Mouse (Mus musculus) limb, embryonic 13.5 days (tissue): ENCODE measurements around the gene Rec8. TPM values are rescaled to one million over a fixed set of nuclear protein-coding genes. Genes with fewer than 3 reads are reported as not detected.

Source experiments
- ATAC-seq: fragments of 200-750 bp; cut with Nextera tagmentation; 2 replicates; pipeline ENCODE4 v1.8.0; 2017; ENCODE audit warnings: low read depth, moderate number of reproducible peaks, moderate TSS enrichment; ENCODE audit not compliant: low FRiP score
- H3K27ac ChIP-seq: fragments of 300-500 bp; sonication (generic); 2 replicates; pipeline ENCODE4 v1.5.1; 2015; ENCODE audit warnings: inconsistent platforms, mild to moderate bottlenecking, moderate library complexity
- H3K27me3 ChIP-seq: fragments of 300-500 bp; sonication (generic); 2 replicates; pipeline ENCODE4 v1.6.1; 2015; ENCODE audit warnings: mild to moderate bottlenecking, inconsistent platforms
- H3K36me3 ChIP-seq: fragments of 300-500 bp; sonication (generic); 2 replicates; pipeline ENCODE4 v1.6.1; 2015; ENCODE audit warnings: inconsistent platforms, mild to moderate bottlenecking, moderate library complexity
- H3K4me1 ChIP-seq: fragments of 300-500 bp; sonication (generic); 2 replicates; pipeline ENCODE4 v1.6.1; 2015; ENCODE audit warnings: inconsistent platforms
- H3K4me2 ChIP-seq: fragments of 300-500 bp; sonication (generic); replicated peaks from 2 replicates; pipeline ENCODE4 v1.6.1; 2015; ENCODE audit warnings: inconsistent platforms, mild to moderate bottlenecking, moderate library complexity
- H3K4me3 ChIP-seq: fragments of 300-500 bp; sonication (generic); 2 replicates; pipeline ENCODE4 v1.5.1; 2015; ENCODE audit warnings: moderate library complexity, mild to moderate bottlenecking, inconsistent platforms
- H3K9ac ChIP-seq: fragments of 300-500 bp; sonication (generic); 2 replicates; pipeline ENCODE4 v1.6.1; 2015; ENCODE audit warnings: mild to moderate bottlenecking, inconsistent platforms
- H3K9me3 ChIP-seq: fragments of 300-500 bp; sonication (generic); 2 replicates; pipeline ENCODE4 v1.6.1; 2016; ENCODE audit warnings: inconsistent platforms
- WGBS: fragments of 180-500 bp; shearing (Covaris S2); methylation state at CpG from one replicate; pipeline ENCODE4 v1.1.7; 2015; 5-methylcytosine and 5-hydroxymethylcytosine counted together
- polyA plus RNA-seq: library from polyadenylated mRNA; unstranded; fragments of >200 nt; fragmentation: Nextera tagmentation; extraction: Ambion mirVana; gene quantifications from 2 replicates; pipeline ENCODE4 v1.2.1, GENCODE M21; 2015

Rec8 gene
- polyA plus RNA-seq, 1 experiment from 2014 or later, result 7.0 TPM

DNA sequence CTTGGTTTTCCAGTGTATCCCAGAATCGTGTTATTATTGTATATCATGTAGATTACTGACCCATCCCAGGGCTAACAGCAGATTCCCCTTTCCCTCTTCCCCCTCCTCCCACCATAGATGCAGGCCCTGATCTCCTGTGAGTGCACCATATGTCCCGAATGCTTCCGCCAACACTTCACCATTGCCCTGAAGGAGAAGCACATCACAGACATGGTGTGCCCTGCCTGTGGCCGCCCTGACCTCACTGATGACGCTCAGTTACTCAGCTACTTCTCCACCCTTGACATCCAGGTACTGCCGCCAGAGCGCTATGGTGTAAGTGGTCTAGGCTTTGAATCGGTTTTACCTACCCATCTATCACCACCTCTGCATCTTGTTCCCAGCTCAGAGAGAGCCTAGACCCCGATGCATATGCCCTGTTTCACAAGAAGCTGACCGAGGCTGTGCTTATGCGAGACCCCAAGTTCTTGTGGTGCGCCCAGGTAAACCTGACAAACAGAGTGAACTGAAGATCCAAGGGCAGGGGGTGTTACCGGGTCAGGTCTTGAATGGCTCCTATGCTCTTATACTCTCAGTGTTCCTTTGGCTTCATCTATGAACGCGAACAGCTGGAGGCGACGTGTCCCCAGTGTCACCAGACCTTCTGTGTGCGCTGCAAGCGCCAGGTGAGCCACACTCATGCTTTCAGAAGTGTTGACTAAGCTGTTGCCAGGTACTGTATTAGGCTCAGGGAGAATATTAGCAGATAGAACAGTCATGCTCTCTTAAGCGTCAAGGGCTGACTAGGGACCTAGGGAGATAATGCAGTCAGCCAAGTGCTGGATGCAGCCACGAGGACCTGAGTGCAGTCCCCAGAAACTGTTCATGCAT lies 19.1 kb upstream of the Rec8 start:
- Histone ChIP-seq H3K4me3 (no peak overlapping the region), H3K27ac (no peak overlapping the region), H3K4me1 (peaks cover 8% of the 10 kb centered on the region), H3K4me2 (no peak overlapping the region), H3K9ac (no peak overlapping the region), H3K36me3 (peaks cover 90% of the 10 kb centered on the region), H3K27me3 (no peaks in the 10 kb centered on the region), H3K9me3 (no peaks in the 10 kb centered on the region)
- 93% methylated on average over 21 of the region's 21 CpGs for WGBS
- ATAC-seq, result no peak

DNA sequence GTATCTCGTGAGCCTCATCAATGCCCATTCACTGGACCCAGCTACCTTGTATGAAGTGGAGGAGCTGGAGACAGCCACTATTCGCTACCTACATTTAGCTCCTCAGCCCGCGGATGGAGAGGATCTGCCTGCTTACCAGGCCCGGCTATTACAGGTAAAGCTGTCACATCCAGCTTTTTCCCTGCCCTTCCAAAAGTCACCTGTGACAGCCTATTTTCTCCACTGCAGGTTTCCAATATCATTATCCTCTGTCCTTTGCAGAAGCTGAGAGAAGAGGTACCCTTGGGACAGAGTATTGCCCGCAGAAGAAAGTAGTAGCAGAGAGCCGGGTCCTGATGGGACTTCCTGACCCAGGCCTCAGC lies 14.6 kb upstream of the Rec8 start, which contains the start of gene Irf9:
TSS of gene Irf9 (plus strand) at position 301 of the 362 bp plus-strand sequence.
- peaks cover 80% of the 10 kb centered on the region for H3K36me3 ChIP-seq
- 81% methylated on average over 7 of the region's 7 CpGs for WGBS
- H3K4me2 ChIP-seq, result peak within 1 kb of the TSS; percentile 64
- H3K4me3 ChIP-seq, result peak within 1 kb of the TSS; percentile 41
- ATAC-seq, result no peak
- H3K9me3 ChIP-seq, result no peaks in the 10 kb centered on the region
- no peaks in the 10 kb centered on the region for H3K27me3 ChIP-seq
- peak within 1 kb of the TSS; percentile 72 for H3K27ac ChIP-seq
- H3K9ac ChIP-seq, result peak within 1 kb of the TSS; percentile 65
- peaks cover 17% of the 10 kb centered on the region for H3K4me1 ChIP-seq

DNA sequence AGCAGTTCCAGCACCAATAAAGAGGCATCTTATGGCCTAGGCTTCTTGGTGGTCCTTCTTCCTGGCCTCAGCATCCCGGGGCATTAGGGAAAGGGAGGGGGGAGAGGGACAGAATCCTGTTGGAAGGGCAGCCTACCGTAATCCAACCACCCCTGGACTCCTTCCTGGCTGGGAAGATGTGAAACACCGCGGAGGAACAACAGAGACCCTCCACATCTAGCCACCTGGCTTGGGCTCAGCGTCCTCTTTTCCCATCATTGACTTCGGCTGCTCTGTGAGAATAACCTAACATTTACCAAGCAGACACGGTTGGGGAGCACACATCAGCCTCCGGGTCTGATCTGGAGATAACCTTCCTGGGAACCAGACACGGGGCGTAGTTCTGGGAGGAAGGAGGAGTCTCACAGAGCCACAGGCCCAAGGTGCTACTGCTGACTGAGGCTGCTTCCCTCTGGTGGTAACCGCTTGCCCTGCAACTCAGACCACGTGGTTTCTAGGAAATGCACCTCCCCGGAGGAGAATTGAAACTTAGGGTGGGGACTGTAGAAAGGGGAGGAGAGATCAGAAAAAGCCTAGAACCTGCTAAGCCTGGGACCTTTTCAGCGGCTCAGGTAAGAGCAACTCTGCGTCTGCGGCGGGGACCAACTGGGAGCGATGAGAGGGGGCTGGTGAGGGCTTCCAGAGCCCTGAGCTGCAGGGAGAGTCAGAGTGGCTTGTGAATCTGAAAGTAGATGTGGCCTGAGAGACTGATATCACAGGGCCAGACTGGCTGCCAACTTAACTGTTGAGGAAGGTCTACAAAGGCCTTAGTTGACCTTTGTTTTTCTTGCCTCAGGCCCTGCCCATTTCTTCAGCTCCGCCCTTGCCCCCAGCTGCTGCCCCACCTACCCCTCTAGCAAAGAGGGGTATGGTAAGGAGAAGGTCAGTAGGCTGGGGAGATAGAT lies 13.9 kb upstream of the Rec8 start:
- Histone ChIP-seq H3K4me3 (peak overlapping the region; percentile 41), H3K27ac (peak overlapping the region; percentile 72), H3K27me3 (no peaks in the 10 kb centered on the region), H3K9me3 (no peaks in the 10 kb centered on the region), H3K4me1 (peaks cover 17% of the 10 kb centered on the region), H3K36me3 (peaks cover 80% of the 10 kb centered on the region), H3K4me2 (peak overlapping the region; percentile 64), H3K9ac (peak overlapping the region; percentile 65)
- 16% methylated on average over 19 of the region's 19 CpGs for WGBS
- peak; percentile 92 for ATAC-seq

DNA sequence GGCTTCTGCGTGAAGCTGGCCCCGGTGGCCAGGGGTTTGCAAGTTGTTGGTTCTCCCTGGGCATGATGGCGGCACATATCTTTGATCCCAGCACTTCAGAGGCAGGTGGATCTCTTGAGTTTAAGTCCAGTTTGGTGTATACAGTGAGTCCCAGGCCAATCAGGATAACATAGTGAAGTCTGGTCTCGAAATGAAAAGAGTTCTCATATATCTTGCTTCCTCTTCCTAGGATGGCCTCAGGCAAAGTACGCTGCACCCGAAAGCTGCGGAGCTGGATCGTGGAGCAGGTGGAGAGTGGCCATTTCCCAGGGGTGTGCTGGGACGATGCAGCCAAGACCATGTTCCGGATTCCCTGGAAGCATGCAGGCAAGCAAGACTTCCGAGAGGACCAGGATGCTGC lies 13.0 kb upstream of the Rec8 start:
- ATAC-seq, result no peak
- Histone ChIP-seq H3K9me3 (no peaks in the 10 kb centered on the region), H3K4me3 (peak overlapping the region; percentile 41; the same call in 1 of the 2 replicates), H3K36me3 (peaks cover 80% of the 10 kb centered on the region), H3K27ac (no peak overlapping the region), H3K9ac (no peak overlapping the region), H3K4me1 (peaks cover 17% of the 10 kb centered on the region), H3K27me3 (no peaks in the 10 kb centered on the region), H3K4me2 (peak overlapping the region; percentile 64)
- 91% methylated on average over 11 of the region's 11 CpGs for WGBS

GRCm38 (mm10) chr14:55605743-55606459 lies 11.9 kb upstream of the Rec8 start:
- H3K4me3 ChIP-seq, result no peak overlapping the region
- 92% methylated on average over 16 of the region's 16 CpGs for WGBS
- no peak overlapping the region for H3K4me2 ChIP-seq
- no peaks in the 10 kb centered on the region for H3K9me3 ChIP-seq
- H3K36me3 ChIP-seq, result peaks cover 74% of the 10 kb centered on the region
- H3K27ac ChIP-seq, result no peak overlapping the region
- no peaks in the 10 kb centered on the region for H3K27me3 ChIP-seq
- H3K4me1 ChIP-seq, result peaks cover 17% of the 10 kb centered on the region
- no peak for ATAC-seq
- H3K9ac ChIP-seq, result no peak overlapping the region

DNA sequence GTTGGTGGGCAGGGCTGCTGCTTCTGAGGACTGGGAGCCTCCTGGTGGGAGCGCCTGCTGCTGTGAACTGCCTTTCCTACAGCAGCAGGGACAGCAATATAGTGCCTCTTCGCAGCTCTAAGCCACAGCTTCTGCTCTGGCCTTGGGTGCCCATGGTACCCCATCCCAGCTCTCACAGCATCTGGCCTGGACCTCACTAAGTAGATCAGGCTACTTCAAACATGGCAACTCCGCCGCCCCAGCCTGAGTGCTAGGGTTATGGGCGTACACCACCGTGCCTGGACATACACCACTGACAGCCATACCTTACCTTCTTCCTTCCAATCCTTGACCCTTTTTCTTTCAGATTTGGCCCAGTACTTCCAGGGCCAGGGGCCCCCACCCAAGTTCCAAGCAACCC lies 9.5 kb upstream of the Rec8 start:
- no peak overlapping the region for H3K27ac ChIP-seq
- H3K27me3 ChIP-seq, result no peaks in the 10 kb centered on the region
- H3K4me2 ChIP-seq, result no peak overlapping the region
- H3K36me3 ChIP-seq, result peaks cover 49% of the 10 kb centered on the region
- H3K4me3 ChIP-seq, result no peak overlapping the region
- H3K4me1 ChIP-seq, result peaks cover 14% of the 10 kb centered on the region
- H3K9ac ChIP-seq, result no peak overlapping the region
- no peaks in the 10 kb centered on the region for H3K9me3 ChIP-seq
- no peak for ATAC-seq
- WGBS, result 95% methylated on average over 6 of the region's 6 CpGs

GRCm38 (mm10) chr14:55613346-55613745 lies 4.5 kb upstream of the Rec8 start:
- Histone ChIP-seq H3K4me3 (no peak overlapping the region), H3K4me2 (no peak overlapping the region), H3K4me1 (no peaks in the 10 kb centered on the region), H3K27ac (no peak overlapping the region), H3K27me3 (no peaks in the 10 kb centered on the region), H3K36me3 (peaks cover 18% of the 10 kb centered on the region), H3K9ac (no peak overlapping the region), H3K9me3 (no peaks in the 10 kb centered on the region)
- ATAC-seq, result no peak
- WGBS, result 76% methylated on average over 6 of the region's 6 CpGs

DNA sequence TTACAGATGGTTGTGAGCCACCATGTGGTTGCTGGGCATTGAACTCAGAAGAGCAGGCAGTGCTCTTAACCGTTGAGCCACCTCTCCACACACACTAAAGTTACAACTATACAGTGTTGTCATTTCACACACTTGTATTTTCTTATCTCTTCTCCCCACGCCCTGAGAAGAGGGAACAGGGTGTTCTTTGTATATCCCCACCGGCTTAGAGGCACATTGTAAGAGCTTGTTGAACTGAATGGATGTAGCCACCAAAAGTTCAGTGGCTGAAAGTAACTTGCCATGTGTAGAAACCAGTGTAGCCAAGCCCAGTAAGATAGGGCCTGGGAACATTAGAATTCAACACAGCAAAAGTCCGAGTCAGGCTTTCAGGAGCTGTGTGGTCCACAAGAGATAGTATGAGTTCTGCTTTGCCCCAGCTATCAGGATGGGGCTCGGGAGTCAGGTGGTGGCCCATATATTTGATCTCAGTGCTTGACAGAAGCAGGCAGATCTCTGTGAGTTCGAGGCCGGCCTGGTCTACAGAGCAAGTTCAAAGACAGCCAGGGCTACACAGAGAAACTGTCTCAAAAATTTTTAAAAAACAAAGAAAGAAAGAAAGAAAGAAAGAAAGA lies 3.2 kb upstream of the Rec8 start:
- Histone ChIP-seq H3K4me2 (no peak overlapping the region), H3K27ac (no peak overlapping the region), H3K27me3 (no peaks in the 10 kb centered on the region; the same call in 1 of the 2 replicates), H3K9ac (no peak overlapping the region), H3K4me1 (peaks cover 6% of the 10 kb centered on the region; the same call in 1 of the 2 replicates), H3K36me3 (peaks cover 5% of the 10 kb centered on the region; the same call in 1 of the 2 replicates), H3K9me3 (no peaks in the 10 kb centered on the region), H3K4me3 (no peak overlapping the region)
- WGBS, result 83% methylated on average over 7 of the region's 7 CpGs
- no peak for ATAC-seq

GRCm38 (mm10) chr14:55615876-55616275 lies 2.0 kb upstream of the Rec8 start:
- H3K9me3 ChIP-seq, result no peaks in the 10 kb centered on the region

DNA sequence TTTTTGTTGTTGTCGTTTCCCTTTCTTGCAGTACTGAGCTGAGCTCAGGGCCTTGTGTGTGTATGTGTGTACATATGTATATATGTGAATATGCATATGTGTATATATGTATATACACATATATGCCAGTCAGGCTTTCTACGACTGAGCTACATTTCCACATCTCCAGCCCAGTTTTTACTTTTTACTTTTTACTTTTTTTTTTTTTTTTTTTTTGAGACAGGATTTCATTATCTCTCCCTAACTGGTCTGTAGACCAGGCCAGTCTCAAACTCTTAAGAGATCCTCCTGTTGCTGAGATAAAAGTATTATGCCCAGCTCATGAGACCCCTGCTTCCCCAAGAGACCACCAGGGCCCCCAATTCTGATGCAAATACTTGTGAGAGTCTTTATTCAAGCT lies 993 bp upstream of the Rec8 start:
- 82% methylated on average over 2 of the region's 2 CpGs for WGBS
- ATAC-seq, result no peak

More at GRCm38 (mm10) chr14:55615876-55616275, 2.0 kb upstream of the Rec8 start:
- Histone ChIP-seq H3K4me1 (peaks cover 6% of the 10 kb centered on the region; the same call in 1 of the 2 replicates), H3K9ac (no peak overlapping the region), H3K36me3 (no peaks in the 10 kb centered on the region), H3K4me3 (no peak overlapping the region), H3K4me2 (no peak overlapping the region), H3K27ac (no peak overlapping the region), H3K27me3 (no peaks in the 10 kb centered on the region; the same call in 1 of the 2 replicates)
- WGBS, result 49% methylated on average over 2 of the region's 2 CpGs
- ATAC-seq, result no peak

More for the DNA sequence above, 993 bp upstream of the Rec8 start:
- no peaks in the 10 kb centered on the region for H3K36me3 ChIP-seq
- H3K9me3 ChIP-seq, result no peaks in the 10 kb centered on the region
- H3K4me1 ChIP-seq, result peaks cover 6% of the 10 kb centered on the region; the same call in 1 of the 2 replicates
- H3K27ac ChIP-seq, result no peak overlapping the region
- no peak overlapping the region for H3K4me2 ChIP-seq
- no peaks in the 10 kb centered on the region; the same call in 1 of the 2 replicates for H3K27me3 ChIP-seq
- no peak overlapping the region for H3K4me3 ChIP-seq
- H3K9ac ChIP-seq, result no peak overlapping the region
